Mouse (Mus musculus): ENCODE data around the gene Gm37419.

Gm37419 gene

DNA sequence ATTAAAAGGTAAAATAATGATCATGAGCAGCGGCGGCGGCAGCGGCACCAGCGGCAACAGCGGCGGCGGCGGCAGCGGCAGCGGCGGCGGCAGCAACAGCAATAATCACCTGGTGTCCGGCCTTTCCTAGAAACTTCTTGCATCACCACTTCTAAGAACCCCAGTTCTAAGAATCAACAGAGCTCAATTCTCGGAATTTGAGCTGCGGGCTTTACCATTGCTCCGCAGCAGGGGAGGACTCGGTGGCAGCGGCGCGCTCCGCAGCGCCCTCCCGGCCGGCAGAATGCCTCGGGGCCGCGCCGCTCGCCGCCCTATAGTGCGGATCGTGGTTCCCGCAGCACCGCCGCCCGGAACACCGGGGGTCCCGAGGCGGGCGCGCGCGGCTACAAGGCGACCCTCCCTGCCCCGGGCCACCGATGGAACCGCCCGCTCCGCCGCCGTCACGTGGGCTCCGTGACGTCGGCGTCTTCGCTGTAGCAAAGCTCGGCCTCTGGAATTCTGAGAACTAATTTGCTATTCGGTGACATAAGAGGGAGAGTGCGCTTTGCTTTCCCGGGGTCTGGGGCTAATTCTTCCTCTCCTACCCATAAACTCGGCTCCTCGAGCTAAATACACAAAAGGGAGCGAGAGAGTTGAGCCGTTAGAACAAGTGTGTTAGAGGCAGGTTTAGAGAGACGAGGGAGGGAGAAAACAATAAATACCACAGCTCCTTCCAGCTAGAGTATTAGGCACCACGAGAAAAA, at the start of gene Gm37419, which contains the start of gene Bcl6:
TSS of gene Gm37419 (plus strand) at position 17 of the 743 bp plus-strand sequence.
TSS of gene Bcl6 (minus strand) at position 387 of the 743 bp plus-strand sequence.
- DNase-seq (ENCODE audit: low spot score), result peak; percentile 83

DNA sequence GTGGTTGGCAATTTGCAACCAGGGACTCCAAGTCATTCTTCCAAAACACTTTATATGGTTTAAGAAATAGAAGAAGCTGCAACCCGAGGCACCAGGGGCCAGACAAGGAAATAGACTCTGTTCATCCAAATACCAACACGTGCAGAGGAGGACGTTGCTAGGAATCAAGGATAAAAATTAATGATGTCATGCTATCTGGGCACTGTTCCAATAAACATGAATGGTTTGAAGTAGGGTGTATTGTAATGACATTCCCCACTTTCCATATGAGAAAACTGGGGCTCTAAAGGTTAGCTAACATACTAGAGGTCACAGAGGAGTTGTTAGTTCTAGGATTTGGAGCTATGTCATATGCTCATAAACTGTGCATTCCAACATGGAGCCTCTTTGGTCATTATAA, 43.5 kb upstream of the Gm37419 start:
- DNase-seq (ENCODE audit: low spot score), result no peak

DNA sequence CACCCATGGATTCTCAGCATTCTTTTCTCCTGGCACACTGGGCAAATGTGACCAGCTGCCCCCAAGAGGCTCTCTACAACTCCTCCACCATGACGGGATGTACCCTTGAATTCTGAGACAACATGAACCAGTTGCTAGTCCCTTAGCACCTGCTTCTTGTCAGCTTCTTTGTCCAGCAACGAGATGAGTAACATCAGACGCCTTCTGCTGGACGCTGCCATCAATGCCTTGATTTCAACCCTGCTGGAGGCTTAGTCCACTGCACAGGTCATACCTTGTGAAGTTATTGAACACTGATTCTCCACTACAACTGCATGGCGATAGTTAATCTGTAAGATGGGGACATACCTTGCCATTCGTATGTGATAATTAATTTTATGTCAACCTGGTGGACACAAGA, 40.6 kb upstream of the Gm37419 start:
- DNase-seq (ENCODE audit: low spot score), result no peak

DNA sequence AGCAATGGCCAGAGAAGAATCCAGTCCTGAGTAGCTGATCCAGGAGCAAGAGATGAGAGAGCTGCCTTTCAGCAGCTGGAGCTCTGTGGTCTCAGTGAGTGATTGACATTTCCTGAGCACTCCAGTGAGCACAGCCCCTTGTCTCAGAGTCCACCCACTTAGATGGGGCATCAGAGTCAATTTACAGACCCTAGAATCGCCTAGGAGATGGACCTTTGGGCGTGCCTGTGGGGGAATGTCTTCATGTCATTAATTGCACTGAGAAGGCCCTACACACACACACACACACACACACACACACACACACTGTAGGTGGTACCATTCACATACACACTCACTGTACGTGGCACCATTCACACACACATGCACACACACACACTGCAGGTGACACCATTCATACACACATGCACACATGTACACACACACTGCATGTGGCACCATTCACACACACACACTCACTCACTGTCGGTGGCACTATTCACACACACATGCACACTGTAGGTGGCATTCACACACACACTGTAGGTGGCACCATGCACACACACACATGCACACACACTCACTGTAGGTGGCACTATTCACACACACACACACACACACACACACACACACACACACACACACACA, 36.1 kb upstream of the Gm37419 start:
- no peak for DNase-seq (ENCODE audit: low spot score)

DNA sequence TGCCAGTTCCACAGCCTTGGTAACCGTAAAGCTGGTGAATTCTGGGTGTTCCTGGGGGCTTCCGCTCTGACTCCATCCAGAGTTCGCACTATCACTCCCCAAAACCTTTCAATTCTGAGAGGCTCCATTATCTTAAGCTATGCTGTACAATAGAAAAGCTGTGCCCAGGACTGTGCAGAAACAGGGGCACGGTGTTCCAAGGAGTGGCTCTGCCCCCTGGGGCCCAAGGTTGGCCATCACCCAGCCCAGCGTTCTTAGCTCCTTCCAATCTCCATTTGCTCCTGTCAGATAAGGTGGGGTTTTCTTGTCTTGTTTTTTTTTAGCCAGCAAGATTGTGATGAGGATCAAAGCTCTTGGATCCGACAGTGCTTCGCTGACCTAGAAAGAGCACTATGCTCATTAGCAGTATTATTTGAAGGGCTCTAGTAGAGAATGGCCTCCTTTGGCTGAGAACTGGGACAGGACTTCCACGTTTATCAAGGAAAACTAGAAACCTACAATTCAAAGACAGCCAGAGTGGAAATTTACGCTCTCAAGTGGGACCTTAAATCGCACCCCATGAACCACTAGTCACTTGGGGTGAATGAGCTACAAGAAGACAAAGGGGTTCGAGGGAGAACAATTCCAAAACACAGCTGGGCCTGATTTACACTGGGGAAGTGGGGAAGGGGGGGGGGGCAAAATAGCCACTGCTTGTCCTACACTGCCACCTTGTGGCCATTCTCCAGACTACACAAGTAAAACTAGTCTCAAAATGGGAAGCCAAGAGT, 34.9 kb upstream of the Gm37419 start:
- peak; percentile 61 for DNase-seq (ENCODE audit: low spot score)

DNA sequence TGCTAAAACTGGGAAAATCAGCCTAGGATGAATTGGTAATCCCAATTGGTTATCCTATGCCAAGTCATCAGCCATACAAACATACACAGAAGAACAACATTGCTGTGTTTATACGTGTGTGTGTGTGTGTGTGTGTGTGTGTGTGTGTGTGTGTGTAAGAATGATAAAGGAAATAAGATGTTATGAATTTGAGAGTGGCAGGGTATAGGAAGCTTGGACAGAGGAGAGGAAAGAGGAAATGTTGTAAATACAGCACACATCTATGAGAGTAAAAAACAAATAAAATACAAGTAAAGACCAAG, 34.4 kb upstream of the Gm37419 start:
- DNase-seq (ENCODE audit: low spot score), result no peak

DNA sequence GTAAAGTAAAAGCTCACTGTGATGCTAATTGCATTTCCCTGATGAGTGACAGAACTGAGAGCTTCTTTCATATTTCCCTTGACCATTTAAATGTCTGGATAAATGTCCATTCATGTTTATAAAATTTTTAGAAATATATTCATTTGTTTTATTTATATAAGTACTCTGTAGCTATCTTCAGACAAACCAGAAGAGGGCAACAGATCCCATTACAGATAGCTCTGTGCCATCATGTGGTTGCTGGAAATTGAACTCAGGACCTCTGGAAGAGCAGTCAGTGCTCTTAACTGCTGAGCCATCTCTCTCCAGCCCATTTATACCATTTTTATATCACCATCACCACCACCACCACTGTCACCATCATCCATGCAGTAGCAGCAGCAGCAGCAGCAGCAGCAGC, 29.3 kb upstream of the Gm37419 start:
- DNase-seq (ENCODE audit: low spot score), result no peak

DNA sequence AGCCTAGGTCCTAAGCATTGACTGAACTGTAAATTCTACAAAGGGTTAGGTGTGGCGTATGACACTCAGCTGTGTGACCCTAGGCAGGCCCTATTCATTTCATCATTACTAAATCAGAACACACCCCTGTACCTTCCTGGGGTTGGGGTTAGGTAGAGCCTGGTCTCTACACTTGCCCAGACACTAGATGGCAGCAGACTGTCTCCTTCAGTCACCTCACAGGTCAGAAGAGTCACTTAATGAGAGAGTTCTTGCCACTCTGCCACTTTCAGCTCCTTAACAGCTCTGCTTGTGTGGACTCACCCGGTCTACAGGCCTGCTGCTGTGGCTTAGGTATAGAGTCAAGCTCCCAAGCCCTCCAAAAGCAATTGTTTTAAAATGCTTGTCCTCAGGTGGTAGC, 25.9 kb upstream of the Gm37419 start:
- no peak for DNase-seq (ENCODE audit: low spot score)

DNA sequence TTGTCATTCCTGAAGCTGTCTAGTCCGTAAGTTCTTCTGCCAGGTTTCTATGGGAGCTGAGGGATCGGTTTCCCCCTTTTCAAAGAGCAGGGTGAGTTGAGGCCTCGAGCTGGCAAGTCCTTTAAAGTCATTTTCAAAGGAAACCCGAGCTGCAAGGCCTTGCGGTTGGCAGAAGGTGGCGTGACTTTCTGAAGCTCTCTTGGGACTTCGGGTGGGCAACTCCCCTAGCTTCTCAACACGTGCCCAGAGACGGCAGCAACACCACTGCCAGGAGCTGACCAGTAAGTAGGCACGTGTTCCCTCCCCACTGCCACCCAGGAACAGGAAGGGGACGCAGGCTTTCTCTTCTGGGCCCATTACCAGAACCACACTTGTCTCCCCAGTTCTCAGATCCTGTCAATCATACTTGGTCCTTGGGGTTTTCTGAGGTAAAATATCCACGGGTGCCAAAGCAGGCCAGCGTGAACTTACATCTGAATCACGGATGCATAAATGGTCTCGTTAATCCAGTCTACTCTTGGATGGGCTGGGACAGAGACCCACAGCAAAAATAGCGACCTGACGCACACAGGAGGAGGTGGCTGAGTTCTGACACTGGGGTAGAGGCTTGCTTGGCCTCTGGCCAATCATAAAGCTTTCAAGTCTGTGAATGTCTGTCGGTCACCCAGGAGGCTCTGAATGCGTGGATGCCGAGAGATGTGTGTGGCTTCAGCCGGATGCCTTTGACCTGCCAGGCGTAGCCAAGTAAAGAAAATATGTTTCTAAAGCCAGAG, 24.2 kb upstream of the Gm37419 start:
- DNase-seq (ENCODE audit: low spot score), result no peak

DNA sequence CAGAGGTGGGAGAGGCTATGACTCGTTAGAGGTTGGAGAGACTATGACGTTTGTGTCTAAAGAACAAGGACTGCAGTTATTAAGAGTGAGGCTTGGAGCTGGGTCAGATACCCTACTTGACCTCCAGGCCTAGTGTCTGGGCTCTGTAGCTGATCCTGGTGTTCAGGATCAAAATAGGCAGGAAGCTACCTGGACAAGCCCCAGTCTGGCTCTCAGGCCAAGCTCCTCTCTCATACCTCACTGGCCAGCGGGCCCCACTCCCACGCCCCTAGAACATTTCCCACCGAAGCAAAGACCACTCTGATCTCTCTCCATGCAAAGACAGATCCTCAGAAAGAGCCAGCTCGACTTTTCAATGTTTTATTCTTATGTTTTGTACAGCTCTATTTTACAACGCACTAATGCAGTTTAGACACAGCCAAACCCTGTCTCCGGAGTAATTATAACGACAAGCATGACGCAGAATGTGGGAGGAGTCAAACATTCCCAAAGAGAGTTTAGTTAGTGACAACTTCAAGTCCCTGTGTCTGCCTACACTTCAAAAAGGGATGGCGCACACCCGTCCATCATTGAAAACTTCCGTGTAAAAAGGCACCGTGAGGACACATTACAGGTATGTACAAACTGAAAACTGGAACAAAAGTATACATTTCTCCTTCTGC, 23.4 kb upstream of the Gm37419 start:
- DNase-seq (ENCODE audit: low spot score), result no peak

DNA sequence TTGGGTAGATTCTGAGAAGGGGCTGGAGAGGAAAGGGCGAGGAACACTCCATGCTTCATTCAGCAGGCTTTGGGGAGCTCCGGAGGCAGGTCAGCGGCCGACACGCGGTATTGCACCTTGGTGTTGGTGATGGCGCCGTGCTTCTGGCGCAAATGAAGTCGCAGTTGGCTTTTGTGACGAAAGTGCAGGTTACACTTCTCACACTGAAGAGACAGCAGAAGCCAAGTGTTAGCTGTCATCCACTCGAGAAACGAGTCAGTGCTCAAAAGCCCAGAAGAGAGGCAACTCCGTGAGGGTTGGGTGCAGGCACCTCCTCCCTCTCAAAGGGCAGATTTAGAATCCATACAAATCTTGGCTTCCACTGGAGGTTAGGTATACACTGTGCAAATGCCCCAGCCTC, 22.2 kb upstream of the Gm37419 start:
- DNase-seq (ENCODE audit: low spot score), result no peak

DNA sequence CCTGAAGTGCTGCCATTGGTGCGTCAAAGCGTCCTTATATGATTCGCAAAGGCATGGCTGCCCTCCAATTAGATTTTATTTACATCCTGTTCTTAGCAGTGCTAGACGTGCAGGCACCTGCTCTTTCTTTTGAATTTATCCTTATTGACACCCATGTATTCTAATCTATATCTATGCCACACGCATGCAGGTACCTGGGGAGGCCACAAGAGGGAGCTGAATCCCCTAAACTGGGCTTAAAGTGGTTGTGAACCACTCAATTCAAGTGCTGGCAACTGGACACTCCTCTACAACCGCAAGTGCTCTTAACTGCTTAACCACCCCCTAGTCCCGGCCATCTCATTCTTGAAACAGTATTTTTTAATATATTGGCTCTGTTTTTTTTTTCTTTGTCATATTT, 21.0 kb upstream of the Gm37419 start:
- DNase-seq (ENCODE audit: low spot score), result no peak

DNA sequence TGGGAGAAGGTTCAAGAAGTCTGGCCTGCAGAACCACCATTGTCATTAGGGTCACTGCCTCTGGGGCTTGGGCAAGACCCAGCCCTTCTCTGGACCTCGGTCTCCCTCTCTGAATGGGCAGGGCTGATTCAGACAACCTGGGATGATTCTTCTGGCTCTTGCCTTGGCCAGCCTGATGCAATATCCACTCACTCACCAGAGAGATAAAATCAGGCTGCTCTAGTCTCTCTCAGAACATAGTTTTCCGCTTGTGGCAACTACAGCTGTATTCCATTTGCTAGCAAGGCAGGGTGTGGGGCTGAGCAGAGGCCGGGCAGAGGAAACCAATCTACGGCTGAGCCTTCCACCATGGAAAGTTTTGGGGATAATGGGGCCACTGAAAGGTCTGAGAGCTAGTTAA, 19.4 kb upstream of the Gm37419 start:
- DNase-seq (ENCODE audit: low spot score), result no peak

DNA sequence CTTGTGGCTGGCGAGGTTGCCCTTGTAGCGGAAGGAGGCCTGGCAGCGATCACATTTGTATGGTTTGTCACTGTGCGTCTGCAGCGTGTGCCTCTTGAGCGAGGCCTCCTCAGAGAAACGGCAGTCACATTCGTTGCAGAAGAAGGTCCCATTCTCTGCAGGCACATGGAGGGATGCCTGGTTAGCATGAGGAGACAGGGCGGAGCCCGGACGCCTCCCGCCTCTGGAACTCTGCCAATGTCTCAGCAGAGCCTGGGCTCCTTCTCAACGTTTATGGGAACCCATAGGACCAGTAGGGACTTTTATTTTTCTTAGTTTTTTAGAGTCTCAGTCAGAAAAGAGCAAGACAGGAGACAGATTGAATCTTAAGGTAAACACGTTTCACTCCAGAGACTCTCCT, 18.4 kb upstream of the Gm37419 start:
- DNase-seq (ENCODE audit: low spot score), result no peak

DNA sequence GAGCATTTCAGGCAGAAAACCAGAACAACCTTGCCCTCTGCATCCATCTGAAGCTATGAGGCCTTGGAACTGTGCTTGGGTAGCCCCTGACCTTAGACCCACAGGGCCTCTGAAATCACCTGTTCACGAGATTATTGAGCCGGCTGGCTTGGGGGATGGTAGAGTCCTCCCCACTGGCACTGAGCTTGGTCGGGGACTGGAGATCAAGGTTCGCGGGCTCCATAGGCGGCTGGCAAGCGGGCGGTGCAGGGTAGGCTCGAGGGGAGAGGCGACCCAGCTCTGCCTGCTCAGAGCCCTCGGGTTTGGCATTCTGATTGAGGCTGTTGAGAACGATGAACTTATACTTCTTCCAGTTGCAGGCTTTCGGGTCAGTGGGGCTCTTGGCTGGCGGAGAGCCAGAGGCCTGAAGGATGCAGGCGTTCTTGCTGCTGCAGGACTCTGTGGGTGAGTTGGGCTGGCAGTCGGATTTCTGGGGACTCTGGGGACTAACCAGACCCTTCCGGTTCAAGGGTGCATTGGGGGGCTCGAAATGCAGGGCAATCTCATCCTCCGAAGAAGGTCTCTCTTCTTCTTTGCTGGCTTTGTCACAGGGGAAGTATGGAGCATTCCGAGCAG, 16.0 kb upstream of the Gm37419 start:
- no peak for DNase-seq (ENCODE audit: low spot score)

DNA sequence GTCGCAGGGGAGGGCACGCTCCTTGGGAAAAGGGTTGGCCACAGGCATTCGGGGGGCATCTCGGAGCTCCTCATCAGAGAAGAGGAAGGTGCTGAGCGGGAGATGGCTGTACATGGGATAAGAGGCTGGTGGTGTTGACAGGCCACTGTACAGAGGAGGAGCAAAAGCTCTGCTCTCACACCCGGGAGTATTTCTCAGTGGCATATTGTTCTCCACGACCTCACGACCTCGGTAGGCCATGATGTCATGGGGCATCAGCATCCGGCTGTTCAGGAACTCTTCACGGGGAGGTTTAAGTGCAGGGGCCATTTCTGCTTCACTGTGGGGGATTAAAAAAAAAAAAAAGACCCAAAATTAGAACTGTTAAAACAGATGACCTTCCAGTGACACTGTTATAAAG, 15.4 kb upstream of the Gm37419 start:
- DNase-seq (ENCODE audit: low spot score), result no peak

DNA sequence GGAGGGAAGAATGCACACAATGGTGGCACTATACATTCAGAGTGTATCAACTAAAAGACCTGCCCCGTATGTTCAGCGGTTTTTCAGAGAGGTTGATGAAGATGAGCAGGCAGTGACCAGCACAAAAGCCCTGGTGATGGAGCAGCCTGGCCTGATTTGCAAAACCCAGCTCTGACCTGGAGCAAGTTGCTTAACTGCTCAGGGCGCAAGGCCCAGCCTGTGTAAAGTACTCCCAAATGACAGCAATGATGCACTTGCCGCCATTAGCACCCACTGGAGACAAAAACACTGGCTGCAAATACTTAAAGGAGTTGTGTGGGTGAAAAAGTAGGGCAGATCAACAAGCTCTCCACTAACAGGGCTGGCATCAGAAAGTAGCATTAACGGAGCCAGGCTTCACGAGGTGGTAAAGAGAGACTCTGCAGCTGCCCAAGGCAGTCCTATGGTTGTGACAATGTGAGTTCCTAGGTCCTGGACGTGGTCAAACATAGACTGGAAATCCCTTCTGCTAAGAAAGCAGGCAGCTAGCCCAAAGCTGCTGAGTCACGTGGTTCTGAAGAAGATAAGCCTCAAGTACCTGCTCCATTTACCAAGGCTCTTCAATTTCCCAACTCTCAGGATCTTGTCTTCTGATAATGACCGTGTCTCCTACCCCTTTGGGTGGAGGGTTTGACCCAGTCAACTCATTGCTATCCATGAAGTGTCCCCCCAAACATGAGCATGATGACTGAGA, 14.5 kb upstream of the Gm37419 start:
- DNase-seq (ENCODE audit: low spot score), result no peak

DNA sequence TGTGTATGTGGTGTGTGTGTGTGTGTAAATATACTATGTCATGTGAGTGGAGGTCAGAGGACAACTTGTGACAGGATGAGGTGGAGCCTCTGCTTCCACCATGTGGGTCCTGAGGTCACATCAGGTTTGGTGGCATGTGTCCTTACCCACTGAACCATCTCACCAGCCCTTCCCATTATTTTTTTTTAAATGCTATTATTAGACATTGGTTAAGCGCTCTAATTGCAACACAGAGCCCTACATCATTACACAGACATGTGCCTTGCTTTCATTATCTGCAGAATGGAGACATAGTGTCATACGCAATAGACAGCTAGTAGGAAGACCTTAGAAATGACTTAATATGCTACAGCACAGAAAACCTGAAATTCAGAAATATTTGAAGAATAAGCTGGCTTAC, 12.1 kb upstream of the Gm37419 start:
- DNase-seq (ENCODE audit: low spot score), result no peak

DNA sequence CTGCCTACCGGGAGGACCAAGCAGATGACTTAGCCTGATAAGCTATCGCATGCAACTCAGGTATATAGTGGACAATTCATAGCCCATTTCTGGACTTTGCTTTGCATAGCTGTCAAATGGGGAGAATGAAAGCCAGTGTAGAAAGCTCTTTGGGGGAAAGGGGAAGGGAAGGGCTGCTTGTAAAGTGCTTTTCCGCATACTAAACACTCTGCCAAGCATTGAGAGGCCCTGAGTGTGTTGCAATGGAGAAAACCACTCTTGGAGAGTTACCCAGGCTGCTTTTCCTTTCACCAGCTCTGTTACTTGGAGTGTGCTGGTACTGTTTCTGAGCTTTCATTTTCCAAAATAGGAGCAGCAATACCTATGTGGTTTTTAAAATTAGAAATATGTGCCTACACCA, 10.6 kb upstream of the Gm37419 start:
- no peak for DNase-seq (ENCODE audit: low spot score)

DNA sequence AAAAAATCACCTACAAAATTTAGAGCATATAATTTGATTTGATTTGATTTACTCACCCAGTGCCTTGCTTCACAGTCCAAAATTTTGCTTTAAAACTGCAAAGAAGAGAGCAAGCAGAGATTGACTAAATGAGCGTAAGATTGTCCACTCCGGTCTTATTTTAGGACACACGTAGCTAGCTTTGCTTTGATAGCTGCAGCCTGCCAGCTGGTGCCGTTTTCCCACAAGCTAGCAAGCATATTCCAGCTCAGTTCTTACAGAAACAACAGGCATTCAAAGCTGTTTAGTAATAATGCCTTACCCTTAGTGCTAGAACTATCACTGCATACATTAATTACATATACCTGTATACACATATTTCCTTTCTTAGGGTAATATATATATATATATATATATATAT, 9.8 kb upstream of the Gm37419 start:
- no peak for DNase-seq (ENCODE audit: low spot score)

DNA sequence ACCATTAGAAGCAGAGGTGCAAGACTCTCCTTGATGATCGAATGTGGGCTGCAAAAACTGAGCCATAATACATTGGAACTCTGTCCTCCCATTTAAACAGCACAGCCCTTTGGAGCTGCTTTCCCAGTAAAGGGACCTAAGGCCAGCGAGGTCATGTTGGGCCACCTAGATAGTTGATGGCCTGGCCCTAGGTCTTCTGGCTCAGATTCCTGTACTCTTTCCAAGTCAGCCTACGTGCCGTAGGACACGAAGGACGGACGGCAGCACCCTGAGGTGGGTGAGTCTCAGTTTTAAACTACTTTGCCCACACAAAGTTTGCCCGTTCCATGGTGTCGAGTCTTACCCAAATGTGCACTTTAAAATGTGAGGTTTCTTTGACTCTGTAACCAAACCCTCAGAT, 8.8 kb upstream of the Gm37419 start:
- no peak for DNase-seq (ENCODE audit: low spot score)

Measured in urinary bladder, postnatal 14 days (tissue).